Mouse (Mus musculus) heart, embryonic 15.5 days (tissue): ENCODE measurements around the gene Oaf. TPM values are rescaled to one million over a fixed set of nuclear protein-coding genes. Genes with fewer than 3 reads are reported as not detected.

ENCODE experiments used
- ATAC-seq: fragments of 200-750 bp; cut with Nextera tagmentation; replicated peaks from 2 replicates; pipeline ENCODE4 v1.8.0; 2017; ENCODE audit warnings: low read depth, moderate TSS enrichment; ENCODE audit not compliant: insufficient number of reproducible peaks, insufficient read depth, low FRiP score
- H3K27ac ChIP-seq: fragments of 300-500 bp; sonication (generic); 2 replicates; pipeline ENCODE4 v1.5.1; 2015; ENCODE audit warnings: mild to moderate bottlenecking, inconsistent platforms
- H3K27me3 ChIP-seq: fragments of 300-500 bp; sonication (generic); 2 replicates; pipeline ENCODE4 v1.6.1; 2015; ENCODE audit warnings: inconsistent platforms
- H3K36me3 ChIP-seq: fragments of 300-500 bp; sonication (generic); 2 replicates; pipeline ENCODE4 v1.6.1; 2015; ENCODE audit warnings: mild to moderate bottlenecking, inconsistent platforms
- H3K4me1 ChIP-seq: fragments of 300-500 bp; sonication (generic); replicated peaks from 2 replicates; pipeline ENCODE4 v1.6.1; 2015; ENCODE audit warnings: inconsistent platforms
- H3K4me2 ChIP-seq: fragments of 300-500 bp; sonication (generic); 2 replicates; pipeline ENCODE4 v1.6.1; 2015; ENCODE audit warnings: inconsistent platforms, mild to moderate bottlenecking, moderate library complexity
- H3K4me3 ChIP-seq: fragments of 300-500 bp; sonication (generic); 2 replicates; pipeline ENCODE4 v1.5.1; 2015; ENCODE audit warnings: mild to moderate bottlenecking, inconsistent platforms
- H3K9ac ChIP-seq: fragments of 300-500 bp; sonication (generic); 2 replicates; pipeline ENCODE4 v1.6.1; 2015; ENCODE audit warnings: mild to moderate bottlenecking, inconsistent platforms
- H3K9me3 ChIP-seq: fragments of 300-500 bp; sonication (generic); replicated peaks from 2 replicates; pipeline ENCODE4 v1.6.1; 2016; ENCODE audit warnings: inconsistent platforms
- WGBS: fragments of 180-500 bp; shearing (Covaris S2); methylation state at CpG from one replicate; pipeline ENCODE4 v1.1.7; 2015; ENCODE audit warnings: mixed read lengths; 5-methylcytosine and 5-hydroxymethylcytosine counted together
- polyA plus RNA-seq: library from polyadenylated mRNA; unstranded; fragments of >200 nt; fragmentation: Nextera tagmentation; extraction: Ambion mirVana; gene quantifications from 2 replicates; pipeline ENCODE4 v1.2.1, GENCODE M21; 2015

Oaf gene
- polyA plus RNA-seq, 1 experiment from 2014 or later: 22.8 TPM

- no peak for ATAC-seq
- H3K27me3 ChIP-seq: peaks cover 4% of the 10 kb centered on the region; the same call in 1 of the 2 replicates
- no peak overlapping the region for H3K4me3 ChIP-seq
- H3K9ac ChIP-seq: no peak overlapping the region
- no peaks in the 10 kb centered on the region for H3K9me3 ChIP-seq
- no peaks in the 10 kb centered on the region for H3K36me3 ChIP-seq
- 84% methylated on average over 8 of the region's 8 CpGs for WGBS
- no peak overlapping the region for H3K27ac ChIP-seq
- H3K4me2 ChIP-seq: no peak overlapping the region
- H3K4me1 ChIP-seq: peaks cover 42% of the 10 kb centered on the region
Measured at GRCm38 (mm10) chr9:43241970-43242369, 2.3 kb upstream of the Oaf start.

GRCm38 (mm10) chr9:43241291-43241690 is 1.6 kb upstream of the Oaf start:
- H3K4me1 ChIP-seq: peaks cover 40% of the 10 kb centered on the region
- WGBS: 49% methylated on average over 4 of the region's 4 CpGs
- no peak overlapping the region for H3K27ac ChIP-seq
- peaks cover 4% of the 10 kb centered on the region; the same call in 1 of the 2 replicates for H3K27me3 ChIP-seq
- no peak overlapping the region for H3K4me3 ChIP-seq
- no peaks in the 10 kb centered on the region for H3K9me3 ChIP-seq
- no peaks in the 10 kb centered on the region for H3K36me3 ChIP-seq
- no peak for ATAC-seq
- H3K4me2 ChIP-seq: no peak overlapping the region
- H3K9ac ChIP-seq: no peak overlapping the region

GRCm38 (mm10) chr9:43240594-43240900 is 836 bp upstream of the Oaf start:
- H3K36me3 ChIP-seq: no peaks in the 10 kb centered on the region
- peak overlapping the region; percentile 83 for H3K4me3 ChIP-seq
- peaks cover 38% of the 10 kb centered on the region for H3K4me1 ChIP-seq
- no peak for ATAC-seq
- no peaks in the 10 kb centered on the region for H3K9me3 ChIP-seq
- whole genome bisulfite sequencing: 36% methylated on average over 2 of the region's 2 CpGs
- peak overlapping the region; percentile 76 for H3K27ac ChIP-seq
- peaks cover 4% of the 10 kb centered on the region; the same call in 1 of the 2 replicates for H3K27me3 ChIP-seq
- H3K9ac ChIP-seq: no peak overlapping the region
- H3K4me2 ChIP-seq: peak overlapping the region; percentile 84

- no peaks in the 10 kb centered on the region for H3K9me3 ChIP-seq
- H3K9ac ChIP-seq: peak overlapping the region; percentile 74
- H3K4me2 ChIP-seq: peak overlapping the region; percentile 84
- H3K4me1 ChIP-seq: peaks cover 52% of the 10 kb centered on the region
- H3K36me3 ChIP-seq: no peaks in the 10 kb centered on the region
- ATAC-seq: no peak
- peak overlapping the region; percentile 76 for H3K27ac ChIP-seq
- WGBS: under 1% methylated on average over 51 of the region's 51 CpGs
- H3K27me3 ChIP-seq: peaks cover 4% of the 10 kb centered on the region; the same call in 1 of the 2 replicates
- peak overlapping the region; percentile 83 for H3K4me3 ChIP-seq
Measured at GRCm38 (mm10) chr9:43238631-43239545, 823 bp downstream of the Oaf start.

- H3K9me3 ChIP-seq: no peaks in the 10 kb centered on the region
- H3K4me2 ChIP-seq: peak overlapping the region; percentile 84
- H3K9ac ChIP-seq: peak overlapping the region; percentile 74
- no peaks in the 10 kb centered on the region for H3K36me3 ChIP-seq
- H3K4me1 ChIP-seq: peaks cover 58% of the 10 kb centered on the region
- ATAC-seq: no peak
- H3K27ac ChIP-seq: no peak overlapping the region; the same call in 1 of the 2 replicates
- H3K27me3 ChIP-seq: peaks cover 4% of the 10 kb centered on the region; the same call in 1 of the 2 replicates
- peak overlapping the region; percentile 83 for H3K4me3 ChIP-seq
- 61% methylated on average over 2 of the region's 2 CpGs for WGBS
Measured at GRCm38 (mm10) chr9:43238167-43238566, 1.5 kb downstream of the Oaf start.

- no peaks in the 10 kb centered on the region for H3K36me3 ChIP-seq
- no peak overlapping the region for H3K27ac ChIP-seq
- WGBS: 54% methylated on average over 7 of the region's 7 CpGs
- H3K9me3 ChIP-seq: no peaks in the 10 kb centered on the region
- H3K4me2 ChIP-seq: peak overlapping the region; percentile 84
- no peak for ATAC-seq
- peaks cover under 1% of the 10 kb centered on the region; the same call in 1 of the 2 replicates for H3K27me3 ChIP-seq
- no peak overlapping the region for H3K9ac ChIP-seq
- peak overlapping the region; percentile 83 for H3K4me3 ChIP-seq
- peaks cover 67% of the 10 kb centered on the region for H3K4me1 ChIP-seq
Measured at GRCm38 (mm10) chr9:43237111-43237775, 2.5 kb downstream of the Oaf start.

- H3K9me3 ChIP-seq: no peaks in the 10 kb centered on the region
- 81% methylated on average over 7 of the region's 7 CpGs for WGBS
- H3K27me3 ChIP-seq: no peaks in the 10 kb centered on the region
- no peak overlapping the region for H3K9ac ChIP-seq
- H3K4me1 ChIP-seq: peaks cover 74% of the 10 kb centered on the region
- H3K4me3 ChIP-seq: no peak overlapping the region
- no peak overlapping the region for H3K4me2 ChIP-seq
- H3K27ac ChIP-seq: no peak overlapping the region
- no peak for ATAC-seq
- H3K36me3 ChIP-seq: no peaks in the 10 kb centered on the region
Measured at GRCm38 (mm10) chr9:43236576-43236975, 3.1 kb downstream of the Oaf start.

- Histone ChIP-seq H3K27me3 (no peaks in the 10 kb centered on the region), H3K4me1 (peaks cover 79% of the 10 kb centered on the region)
Measured at GRCm38 (mm10) chr9:43236106-43236505, 3.6 kb downstream of the Oaf start.

GRCm38 (mm10) chr9:43235336-43235735 is 4.4 kb downstream of the Oaf start:
- WGBS: 71% methylated on average over 6 of the region's 6 CpGs
- H3K27ac ChIP-seq: no peak overlapping the region
- no peak overlapping the region for H3K4me2 ChIP-seq
- H3K4me3 ChIP-seq: no peak overlapping the region
- no peak overlapping the region for H3K9ac ChIP-seq
- H3K9me3 ChIP-seq: no peaks in the 10 kb centered on the region
- ATAC-seq: no peak
- no peaks in the 10 kb centered on the region for H3K36me3 ChIP-seq
- H3K27me3 ChIP-seq: no peaks in the 10 kb centered on the region
- H3K4me1 ChIP-seq: peaks cover 83% of the 10 kb centered on the region

More at GRCm38 (mm10) chr9:43236106-43236505, 3.6 kb downstream of the Oaf start:
- ATAC-seq: no peak
- Histone ChIP-seq H3K9me3 (no peaks in the 10 kb centered on the region), H3K9ac (no peak overlapping the region), H3K27ac (no peak overlapping the region), H3K4me2 (no peak overlapping the region), H3K36me3 (no peaks in the 10 kb centered on the region), H3K4me3 (no peak overlapping the region)
- 83% methylated on average over 1 of the region's 1 CpGs for WGBS

- peaks cover 84% of the 10 kb centered on the region for H3K4me1 ChIP-seq
- H3K27me3 ChIP-seq: no peaks in the 10 kb centered on the region
- no peak overlapping the region for H3K4me2 ChIP-seq
- H3K9ac ChIP-seq: no peak overlapping the region
- WGBS: 19% methylated on average over 5 of the region's 5 CpGs
- ATAC-seq: no peak
- H3K9me3 ChIP-seq: no peaks in the 10 kb centered on the region
- no peaks in the 10 kb centered on the region for H3K36me3 ChIP-seq
- H3K4me3 ChIP-seq: no peak overlapping the region
- H3K27ac ChIP-seq: peak overlapping the region; percentile 51
Measured at GRCm38 (mm10) chr9:43234496-43234895, 5.2 kb downstream of the Oaf start.

GRCm38 (mm10) chr9:43233515-43233914 is 6.2 kb downstream of the Oaf start:
- Histone ChIP-seq H3K9me3 (no peaks in the 10 kb centered on the region), H3K4me1 (peaks cover 75% of the 10 kb centered on the region), H3K27ac (no peak overlapping the region), H3K4me3 (no peak overlapping the region), H3K36me3 (no peaks in the 10 kb centered on the region), H3K27me3 (no peaks in the 10 kb centered on the region), H3K4me2 (no peak overlapping the region), H3K9ac (no peak overlapping the region)
- ATAC-seq: no peak
- WGBS: 100% methylated on average over 1 of the region's 1 CpGs
